Mouse (Mus musculus) liver, postnatal 0 days (tissue): ENCODE data around the gene Dlx4.

Source experiments
- CTCF ChIP-seq: sonication (generic); IDR thresholded peaks from 2 replicates; pipeline ENCODE4 v1.5.1; 2016; ENCODE audit warnings: antibody characterized with exemption, low read depth
- EP300 ChIP-seq: IDR thresholded peaks from 2 replicates; pipeline ENCODE4 v1.6.1; 2016; ENCODE audit warnings: antibody characterized with exemption, low read depth, mild to moderate bottlenecking

DNA sequence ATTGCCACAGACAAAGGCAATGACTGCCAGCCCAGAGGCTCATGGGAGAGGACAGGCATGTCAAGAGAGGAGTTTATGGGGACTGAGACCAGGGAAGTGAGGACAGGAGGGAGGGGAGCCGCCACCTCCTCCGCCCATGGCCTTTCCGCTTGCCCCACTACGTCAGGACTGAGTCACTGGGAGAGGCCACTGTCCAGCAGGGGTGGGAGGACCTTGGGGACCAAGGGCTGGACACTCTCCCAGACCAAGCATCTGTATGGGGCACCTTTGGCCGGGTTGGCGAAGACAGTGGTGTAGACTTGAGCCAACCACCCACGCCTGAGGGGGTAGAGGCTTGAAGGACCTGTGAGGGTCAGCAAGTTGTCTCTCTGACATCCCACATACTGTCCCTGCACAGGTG, 40.8 kb upstream of the Dlx4 start:
- TF ChIP-seq CTCF (no peak), EP300 (no peak)
